Mouse (Mus musculus) intestine, embryonic 14.5 days (tissue): ENCODE data around the gene Nudt4. TPM values are rescaled to one million over a fixed set of nuclear protein-coding genes. Genes with fewer than 3 reads are reported as not detected.

Source experiments
- microRNA-seq: library from miRNA; unstranded; fragments of <30 nt; microRNA quantifications from one replicate; pipeline ENCODE4, GENCODE M21; 2016
- polyA plus RNA-seq: library from polyadenylated mRNA; unstranded; fragments of >200 nt; fragmentation: Nextera tagmentation; extraction: Ambion mirVana; gene quantifications from 2 replicates; pipeline ENCODE4 v1.2.1, GENCODE M21; 2014

Gene Nudt4
- polyA plus RNA-seq, 1 experiment from 2014 or later, result 71.3 TPM

Small RNA genes lying within 50 kb of the gene (microRNA-seq; reads per million reads assigned to microRNA genes)
- gene Mir3058, result 10.7 reads per million, percentile 40 among the genes with 10 or more reads in this experiment

Other genes starting within 250 kb of the Nudt4 start
- gene Cradd, start 240.0 kb downstream of the Nudt4 start, polyA plus RNA-seq, result 13.6 and 14.5 TPM in 2 replicates
- gene Socs2, start 147.0 kb downstream of the Nudt4 start, polyA plus RNA-seq, result 47.1 and 52.7 TPM in 2 replicates
- gene Mrpl42, start 62.2 kb downstream of the Nudt4 start, polyA plus RNA-seq, result 380 and 384 TPM in 2 replicates
- 319 and 330 TPM in 2 replicates for gene Ube2n, start 49.0 kb downstream of the Nudt4 start, polyA plus RNA-seq
- gene Anapc15-ps, start 109.3 kb upstream of the Nudt4 start, polyA plus RNA-seq, result not detected in 2 replicates